Mouse (Mus musculus) lung, adult 2 months (tissue): ENCODE data around the gene Trmt10b.

Experiments used
- CTCF ChIP-seq: fragments of 200-500 bp; IDR thresholded peaks from 2 replicates; pipeline ENCODE4 v1.5.1; 2011; ENCODE audit warnings: mild to moderate bottlenecking, low read length, control low read depth; ENCODE audit not compliant: insufficient read depth
- POLR2A ChIP-seq: fragments of 200-500 bp; IDR thresholded peaks from 2 replicates; pipeline ENCODE4 v1.6.1; 2011; ENCODE audit warnings: low read depth, mild to moderate bottlenecking, control low read depth, low read length, borderline replicate concordance; ENCODE audit errors: extremely low read depth

- TF ChIP-seq POLR2A: no peak
- TF ChIP-seq CTCF: no peak
Measured at GRCm38 (mm10) chr4:45271041-45271452, 25.9 kb upstream of the Trmt10b start.
